Mouse (Mus musculus) erythroblast, adult 5-6 weeks (primary cell): ENCODE data around the gene Phactr1. TPM values are rescaled to one million over a fixed set of nuclear protein-coding genes. Genes with fewer than 3 reads are reported as not detected.

Experiments
- ATAC-seq: replicated peaks from 2 replicates; pipeline ENCODE4 v1.8.0; 2016; ENCODE audit warnings: moderate number of reproducible peaks, mild to moderate bottlenecking, moderate TSS enrichment, inconsistent platforms; ENCODE audit not compliant: poor library complexity, low FRiP score, severe bottlenecking
- total RNA-seq, 2 experiments: library from RNA; stranded (forward) in 1 of 2; stranded (reverse) in 1 of 2; fragments of 150-400 nt in 1 of 2; fragments of 200-764, 138-1000 nt in 1 of 2; gene quantifications; 2 replicates each; pipeline versions ENCODE4 v1.2.3 to v1.2.4; 2015 to 2017; ENCODE audit warnings: low replicate concordance in 2 of 2

Gene Phactr1
- total RNA-seq, 2 experiments from 2014 or later = not detected

GRCm38 (mm10) chr13:42999287-42999686 lies 318.9 kb downstream of the Phactr1 start:
- no peak for ATAC-seq

- no peak for ATAC-seq
These were observed 324.7 kb downstream of the Phactr1 start for GRCm38 (mm10) chr13:43005131-43005579.

- ATAC-seq = no peak
These were observed 328.0 kb downstream of the Phactr1 start for GRCm38 (mm10) chr13:43008466-43008865.

GRCm38 (mm10) chr13:43009596-43009995 lies 329.2 kb downstream of the Phactr1 start:
- ATAC-seq = no peak

- no peak for ATAC-seq
These were observed 331.1 kb downstream of the Phactr1 start for GRCm38 (mm10) chr13:43011516-43011915.

GRCm38 (mm10) chr13:43013984-43014383 lies 333.6 kb downstream of the Phactr1 start:
- ATAC-seq = no peak

GRCm38 (mm10) chr13:43015768-43016167 lies 335.3 kb downstream of the Phactr1 start:
- ATAC-seq = no peak

- no peak for ATAC-seq
These were observed 338.4 kb downstream of the Phactr1 start for GRCm38 (mm10) chr13:43018863-43019262.

GRCm38 (mm10) chr13:43021031-43021430 lies 340.6 kb downstream of the Phactr1 start:
- no peak for ATAC-seq

- no peak for ATAC-seq
These were observed 342.6 kb downstream of the Phactr1 start for GRCm38 (mm10) chr13:43023005-43023404.

GRCm38 (mm10) chr13:43027568-43027967 lies 347.1 kb downstream of the Phactr1 start:
- no peak for ATAC-seq

- ATAC-seq = no peak
These were observed 349.8 kb downstream of the Phactr1 start for GRCm38 (mm10) chr13:43030222-43030621.

- no peak for ATAC-seq
These were observed 352.0 kb downstream of the Phactr1 start for GRCm38 (mm10) chr13:43032451-43032850.

GRCm38 (mm10) chr13:43036510-43036909 lies 356.1 kb downstream of the Phactr1 start:
- no peak for ATAC-seq

- no peak for ATAC-seq
These were observed 362.3 kb downstream of the Phactr1 start for GRCm38 (mm10) chr13:43042766-43043165.

GRCm38 (mm10) chr13:43048553-43048952 lies 368.1 kb downstream of the Phactr1 start:
- no peak for ATAC-seq

- no peak for ATAC-seq
These were observed 372.8 kb downstream of the Phactr1 start for GRCm38 (mm10) chr13:43053201-43053600.

GRCm38 (mm10) chr13:43055136-43055535 lies 374.7 kb downstream of the Phactr1 start:
- ATAC-seq = no peak

GRCm38 (mm10) chr13:43057104-43057503 lies 376.7 kb downstream of the Phactr1 start:
- no peak for ATAC-seq

- no peak for ATAC-seq
These were observed 382.9 kb downstream of the Phactr1 start for GRCm38 (mm10) chr13:43063355-43063754.

- no peak for ATAC-seq
These were observed 388.4 kb downstream of the Phactr1 start for GRCm38 (mm10) chr13:43068716-43069265.

- ATAC-seq = no peak
These were observed 390.1 kb downstream of the Phactr1 start for GRCm38 (mm10) chr13:43070496-43070895.
